Mouse (Mus musculus) spleen, adult 2 months (tissue): Measurements from ENCODE around the gene Gata3. TPM values are rescaled to one million over a fixed set of nuclear protein-coding genes. Genes with fewer than 3 reads are reported as not detected.

Source experiments
- DNase-seq, 2 experiments: peaks; one replicate each; pipeline versions ENCODE4 v3.0.0 to v3.0.0-alpha.2; 2012 to 2021; ENCODE audit warnings: low spot score in 2 of 2, low read depth in 1 of 2
- H3K27ac ChIP-seq: fragments of 200-500 bp; 2 replicates; pipeline ENCODE4 v1.5.1; 2012; ENCODE audit warnings: low read length, inconsistent platforms; ENCODE audit not compliant: insufficient read depth
- H3K27me3 ChIP-seq: fragments of 200-500 bp; 2 replicates; pipeline ENCODE4 v1.6.1; 2012; ENCODE audit warnings: mild to moderate bottlenecking, moderate library complexity, low read length, inconsistent platforms; ENCODE audit not compliant: control insufficient read depth, insufficient read depth
- H3K36me3 ChIP-seq: fragments of 200-500 bp; 2 replicates; pipeline ENCODE4 v1.6.1; 2012; ENCODE audit warnings: mild to moderate bottlenecking, low read length, inconsistent platforms; ENCODE audit not compliant: control insufficient read depth, insufficient read depth
- H3K4me1 ChIP-seq: fragments of 200-500 bp; 2 replicates; pipeline ENCODE4 v1.6.1; 2011; ENCODE audit warnings: inconsistent platforms; ENCODE audit not compliant: control insufficient read depth, insufficient read depth, insufficient read length
- H3K4me3 ChIP-seq: fragments of 200-500 bp; 2 replicates; pipeline ENCODE4 v1.5.1; 2011; ENCODE audit warnings: mild to moderate bottlenecking, inconsistent platforms; ENCODE audit not compliant: insufficient read depth, insufficient read length; ENCODE audit errors: extremely low read depth
- CTCF ChIP-seq: fragments of 200-500 bp; IDR thresholded peaks from 2 replicates; pipeline ENCODE4 v1.5.1; 2011; ENCODE audit warnings: mild to moderate bottlenecking, inconsistent platforms; ENCODE audit not compliant: insufficient read depth, insufficient read length, insufficient replicate concordance; ENCODE audit errors: extremely low read depth
- POLR2A ChIP-seq: fragments of 200-500 bp; IDR thresholded peaks from 2 replicates; pipeline ENCODE4 v1.6.1; 2011; ENCODE audit warnings: low read depth, low read length, inconsistent platforms
- WGBS: fragments of 180-500 bp; shearing (Covaris S2); methylation state at CpG from one replicate; pipeline ENCODE4 v1.1.7; 2018; 5-methylcytosine and 5-hydroxymethylcytosine counted together
- polyA plus RNA-seq: library from polyadenylated mRNA; depleted of rRNA; stranded (reverse); fragments of >200 nt; gene quantifications from 2 replicates; pipeline ENCODE4 v1.2.3, GENCODE M21; 2012; rRNA removed

Gata3 gene
- polyA plus RNA-seq, 1 experiment, result 5.9 TPM

- H3K4me3 ChIP-seq, result no peak overlapping the region
- no peaks in the 10 kb centered on the region for H3K4me1 ChIP-seq
- TF ChIP-seq POLR2A (no peak), CTCF (no peak)
- WGBS, result 85% methylated on average over 4 of the region's 4 CpGs
- no peaks in the 10 kb centered on the region for H3K27me3 ChIP-seq
- no peak for DNase-seq
- H3K27ac ChIP-seq, result no peak overlapping the region
- no peaks in the 10 kb centered on the region for H3K36me3 ChIP-seq
Observed at GRCm38 (mm10) chr2:9855861-9856260, 34.0 kb downstream of the Gata3 start.

GRCm38 (mm10) chr2:9852851-9853576 is 36.8 kb downstream of the Gata3 start:
- Histone ChIP-seq H3K27ac (no peak overlapping the region), H3K27me3 (no peaks in the 10 kb centered on the region), H3K4me1 (no peaks in the 10 kb centered on the region), H3K4me3 (no peak overlapping the region), H3K36me3 (no peaks in the 10 kb centered on the region)
- WGBS, result 87% methylated on average over 13 of the region's 13 CpGs
- TF ChIP-seq POLR2A (no peak), CTCF (no peak)
- DNase-seq, result no peak

- WGBS, result 89% methylated on average over 7 of the region's 7 CpGs
- H3K36me3 ChIP-seq, result no peaks in the 10 kb centered on the region
- no peak overlapping the region for H3K4me3 ChIP-seq
- H3K4me1 ChIP-seq, result no peaks in the 10 kb centered on the region
- no peak overlapping the region for H3K27ac ChIP-seq
- DNase-seq, result no peak
- TF ChIP-seq POLR2A, result no peak
- TF ChIP-seq CTCF, result no peak
- no peaks in the 10 kb centered on the region for H3K27me3 ChIP-seq
Observed at GRCm38 (mm10) chr2:9835195-9835594, 54.6 kb downstream of the Gata3 start.

GRCm38 (mm10) chr2:9833712-9834111 is 56.1 kb downstream of the Gata3 start:
- TF ChIP-seq POLR2A (no peak), CTCF (no peak)
- H3K27ac ChIP-seq, result no peak overlapping the region
- no peaks in the 10 kb centered on the region for H3K4me1 ChIP-seq
- no peaks in the 10 kb centered on the region for H3K36me3 ChIP-seq
- no peak for DNase-seq
- WGBS, result 87% methylated on average over 7 of the region's 7 CpGs
- no peak overlapping the region for H3K4me3 ChIP-seq
- no peaks in the 10 kb centered on the region for H3K27me3 ChIP-seq

- DNase-seq, result no peak
- H3K27me3 ChIP-seq, result no peaks in the 10 kb centered on the region
- no peaks in the 10 kb centered on the region for H3K4me1 ChIP-seq
- no peak overlapping the region for H3K4me3 ChIP-seq
- no peak overlapping the region for H3K27ac ChIP-seq
- TF ChIP-seq CTCF (no peak), POLR2A (no peak)
- H3K36me3 ChIP-seq, result no peaks in the 10 kb centered on the region
- WGBS, result 64% methylated on average over 3 of the region's 3 CpGs
Observed at GRCm38 (mm10) chr2:9827624-9828023, 62.2 kb downstream of the Gata3 start.

GRCm38 (mm10) chr2:9820611-9821010 is 69.2 kb downstream of the Gata3 start:
- no peaks in the 10 kb centered on the region for H3K27me3 ChIP-seq
- TF ChIP-seq POLR2A, result no peak
- no peak for TF ChIP-seq CTCF
- WGBS, result 79% methylated on average over 8 of the region's 8 CpGs
- no peaks in the 10 kb centered on the region for H3K4me1 ChIP-seq
- H3K4me3 ChIP-seq, result no peak overlapping the region
- DNase-seq, result no peak
- no peaks in the 10 kb centered on the region for H3K36me3 ChIP-seq
- no peak overlapping the region for H3K27ac ChIP-seq

GRCm38 (mm10) chr2:9818177-9818785 is 71.6 kb downstream of the Gata3 start:
- no peak for DNase-seq
- TF ChIP-seq CTCF, result no peak
- TF ChIP-seq POLR2A, result no peak
- Histone ChIP-seq H3K4me3 (no peak overlapping the region), H3K27me3 (no peaks in the 10 kb centered on the region), H3K27ac (no peak overlapping the region), H3K4me1 (no peaks in the 10 kb centered on the region), H3K36me3 (no peaks in the 10 kb centered on the region)
- 76% methylated on average over 7 of the region's 7 CpGs for WGBS

Other genes with a start within 250 kb of the Gata3 start
- gene 4930412O13Rik, start 8.8 kb downstream of the Gata3 start, polyA plus RNA-seq, result not detected in 2 replicates
- not detected in 2 replicates for gene 9230102O04Rik, start 494 bp downstream of the Gata3 start, polyA plus RNA-seq
- gene Taf3, start 158.6 kb upstream of the Gata3 start, polyA plus RNA-seq, result 6.6 and 8.2 TPM in 2 replicates
- gene Atp5c1, start 190.5 kb upstream of the Gata3 start, polyA plus RNA-seq, result 107 and 116 TPM in 2 replicates
- gene Kin, start 190.6 kb upstream of the Gata3 start, polyA plus RNA-seq, result 2.2 and 2.7 TPM in 2 replicates
- gene Itih2, start 241.4 kb upstream of the Gata3 start, polyA plus RNA-seq, result 0.14 and 0.19 TPM in 2 replicates